Mouse (Mus musculus): ENCODE data around the gene Tgfbr3.

GRCm38 (mm10) chr5:107144263-107144843 is 145.1 kb downstream of the Tgfbr3 start:
- TF ChIP-seq CTCF (IDR thresholded peaks at IDR 0.05; ENCODE audit: low read depth) (no peak), EP300 (IDR thresholded peaks at IDR 0.05; ENCODE audit: low read depth) (no peak)
